Mouse (Mus musculus) lung, embryonic 16.5 days (tissue): ENCODE results near the gene Yap1. TPM values are rescaled to one million over a fixed set of nuclear protein-coding genes. Genes with fewer than 3 reads are reported as not detected.
"Not testable (repeated sequence)": the region's sequence is repeated elsewhere in the genome, so short reads cannot be mapped to it uniquely, and the experiment has no call there.

Source experiments
- ATAC-seq: fragments of 200-750 bp; cut with Nextera tagmentation; 2 replicates; pipeline ENCODE4 v1.8.0; 2017; ENCODE audit warnings: low read depth, mild to moderate bottlenecking, moderate library complexity
- H3K27ac ChIP-seq: fragments of 300-500 bp; sonication (generic); 2 replicates; pipeline ENCODE4 v1.5.1; 2014; ENCODE audit warnings: mild to moderate bottlenecking, control low read depth, low read length
- H3K27me3 ChIP-seq: fragments of 300-500 bp; sonication (generic); 2 replicates; pipeline ENCODE4 v1.6.1; 2014; ENCODE audit warnings: low read depth, low read length, mixed read lengths; ENCODE audit not compliant: control insufficient read depth, insufficient read depth
- H3K36me3 ChIP-seq: fragments of 300-500 bp; sonication (generic); 2 replicates; pipeline ENCODE4 v1.6.1; 2014; ENCODE audit warnings: low read length; ENCODE audit not compliant: control insufficient read depth, insufficient read depth
- H3K4me1 ChIP-seq: fragments of 300-500 bp; sonication (generic); replicated peaks from 2 replicates; pipeline ENCODE4 v1.6.1; 2014; ENCODE audit warnings: low read length, mixed read lengths; ENCODE audit not compliant: control insufficient read depth, insufficient read depth
- H3K4me2 ChIP-seq: fragments of 300-500 bp; sonication (generic); 2 replicates; pipeline ENCODE4 v1.6.1; 2014; ENCODE audit warnings: low read depth, low read length, control low read depth
- H3K4me3 ChIP-seq: fragments of 300-500 bp; sonication (generic); 2 replicates; pipeline ENCODE4 v1.5.1; 2014; ENCODE audit warnings: mild to moderate bottlenecking, low read length, control low read depth
- H3K9ac ChIP-seq: fragments of 300-500 bp; sonication (generic); 2 replicates; pipeline ENCODE4 v1.6.1; 2014; ENCODE audit warnings: low read length, control low read depth
- H3K9me3 ChIP-seq: fragments of 300-500 bp; sonication (generic); 2 replicates; pipeline ENCODE4 v1.6.1; 2016; ENCODE audit warnings: low read length; ENCODE audit not compliant: control insufficient read depth
- WGBS: fragments of 180-500 bp; shearing (Covaris S2); extraction: QIAGEN DNeasy Blood & Tissue Kit; methylation state at CpG from one replicate; pipeline ENCODE4 v1.1.7; 2014; 5-methylcytosine and 5-hydroxymethylcytosine counted together
- polyA plus RNA-seq: library from polyadenylated mRNA; unstranded; fragments of >200 nt; fragmentation: Nextera tagmentation; extraction: Ambion mirVana; gene quantifications from 2 replicates; pipeline ENCODE4 v1.2.1, GENCODE M21; 2015

The Yap1 gene
- polyA plus RNA-seq, 1 experiment from 2014 or later: 30.3 TPM

DNA sequence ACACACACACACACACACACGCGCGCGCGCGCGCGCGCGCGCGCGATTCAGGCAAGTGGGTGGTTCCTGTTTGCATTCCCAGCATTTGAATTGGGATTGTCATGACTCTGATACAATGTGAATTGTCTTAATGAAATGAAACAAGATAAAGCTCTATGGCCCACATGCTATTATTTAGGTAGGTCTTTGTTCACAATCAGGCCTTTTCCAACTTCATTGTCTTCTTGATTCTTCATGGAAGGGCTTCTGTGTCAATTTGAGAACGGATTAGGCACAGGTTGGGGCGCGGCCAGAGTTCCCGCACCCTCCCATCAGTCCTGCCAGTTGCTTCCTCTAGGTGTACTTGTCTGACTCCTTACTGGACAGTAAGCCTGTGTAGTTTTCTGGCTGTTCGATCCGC is 90.4 kb downstream of the Yap1 start:
- H3K9me3 ChIP-seq: no peaks in the 10 kb centered on the region
- ATAC-seq: no peak
- peaks cover 4% of the 10 kb centered on the region for H3K4me1 ChIP-seq
- H3K27ac ChIP-seq: 0 out of 2 replicates have a peak overlapping the region, but pooled peaks have one; percentile 24
- peak overlapping the region; percentile 32 for H3K4me3 ChIP-seq
- peak overlapping the region; percentile 47 for H3K9ac ChIP-seq
- no peaks in the 10 kb centered on the region for H3K27me3 ChIP-seq
- WGBS: 59% methylated on average over 19 of the region's 19 CpGs
- H3K36me3 ChIP-seq: no peaks in the 10 kb centered on the region
- peak overlapping the region; percentile 57 for H3K4me2 ChIP-seq

DNA sequence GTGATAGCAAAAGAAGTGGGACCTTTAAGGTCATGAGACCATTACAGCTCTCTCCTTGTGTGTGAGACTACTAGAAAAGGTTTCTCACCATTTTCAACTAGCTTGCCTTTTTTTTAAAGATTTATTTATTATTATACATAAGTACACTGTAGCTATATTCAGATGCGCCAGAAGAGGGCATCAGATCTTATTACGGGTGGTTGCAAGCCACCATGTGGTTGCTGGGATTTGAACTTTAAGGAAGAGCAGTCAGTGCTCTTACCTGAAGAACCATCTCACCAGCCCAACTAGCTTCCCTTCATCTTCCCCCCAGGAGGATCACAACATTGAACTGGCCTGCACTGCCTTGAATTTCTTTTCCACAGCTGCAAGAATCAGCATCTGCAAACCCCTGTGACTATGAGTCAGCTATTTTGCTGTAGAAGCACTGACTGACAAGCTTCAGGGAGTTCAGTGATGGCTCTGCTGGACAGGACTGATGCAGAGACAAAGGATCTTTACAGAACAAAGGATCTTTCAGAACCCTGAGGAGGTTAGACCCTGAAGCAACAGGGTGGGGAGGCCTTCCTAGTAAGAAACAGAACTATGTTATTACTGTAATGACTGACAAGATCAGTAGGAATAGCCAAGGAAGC is 96.9 kb downstream of the Yap1 start:
- 82% methylated on average over 2 of the region's 2 CpGs for WGBS
- Histone ChIP-seq H3K4me2 (no peak overlapping the region), H3K4me1 (peaks cover under 1% of the 10 kb centered on the region), H3K27me3 (no peaks in the 10 kb centered on the region), H3K9ac (no peak overlapping the region), H3K4me3 (no peak overlapping the region), H3K9me3 (no peaks in the 10 kb centered on the region), H3K27ac (no peak overlapping the region), H3K36me3 (no peaks in the 10 kb centered on the region)
- no peak for ATAC-seq

DNA sequence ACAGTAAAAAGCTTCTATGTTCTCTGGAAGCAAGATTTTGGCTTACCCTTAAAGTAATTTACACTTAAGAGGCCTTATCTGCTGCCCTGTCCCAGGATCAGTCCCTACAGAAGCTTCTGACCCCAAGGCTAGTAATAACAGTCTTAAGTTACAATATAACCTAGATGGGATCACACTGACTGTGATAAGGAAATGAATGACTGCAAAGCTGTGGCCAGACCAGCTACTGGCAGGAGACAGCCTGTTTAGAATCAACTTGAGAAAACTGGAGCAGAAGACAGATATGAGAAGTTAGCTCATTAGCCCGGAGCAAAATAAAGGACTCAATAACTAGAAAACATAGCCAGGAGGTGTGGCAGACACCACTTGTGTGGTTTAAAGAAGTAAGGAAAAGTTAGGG is 97.8 kb downstream of the Yap1 start:
- 46% methylated on average over 1 of the region's 1 CpGs for WGBS
- ATAC-seq: no peak

DNA sequence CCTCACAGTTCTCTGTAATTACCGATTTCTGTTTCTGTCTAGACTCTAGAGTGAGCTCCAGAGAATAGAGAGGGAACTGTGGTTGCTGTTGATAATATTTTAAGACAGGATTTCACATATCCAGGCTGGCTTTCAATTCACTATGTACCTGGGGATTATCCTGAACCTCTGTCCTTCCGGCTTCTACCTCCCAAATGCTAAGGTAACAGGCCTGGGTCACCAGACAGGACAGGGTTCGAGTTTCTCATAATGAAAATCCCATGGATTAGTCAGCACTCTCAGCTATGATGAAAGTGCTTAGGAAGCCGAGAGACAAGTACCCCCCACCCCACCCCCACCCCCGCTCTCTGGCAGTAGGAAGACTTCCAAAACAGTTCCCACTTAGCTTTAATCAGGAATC is 100.6 kb downstream of the Yap1 start:
- WGBS: 39% methylated on average over 5 of the region's 5 CpGs
- no peak overlapping the region for H3K9ac ChIP-seq
- no peaks in the 10 kb centered on the region for H3K36me3 ChIP-seq
- ATAC-seq: no peak
- H3K4me3 ChIP-seq: no peak overlapping the region
- H3K4me2 ChIP-seq: no peak overlapping the region
- no peaks in the 10 kb centered on the region for H3K9me3 ChIP-seq
- peak overlapping the region; percentile 53 for H3K27ac ChIP-seq
- peaks cover 8% of the 10 kb centered on the region for H3K4me1 ChIP-seq
- H3K27me3 ChIP-seq: no peaks in the 10 kb centered on the region

More for the DNA sequence above, 97.8 kb downstream of the Yap1 start:
- Histone ChIP-seq H3K27ac (no peak overlapping the region), H3K4me2 (no peak overlapping the region), H3K4me1 (peaks cover 8% of the 10 kb centered on the region), H3K9me3 (no peaks in the 10 kb centered on the region), H3K36me3 (no peaks in the 10 kb centered on the region), H3K4me3 (no peak overlapping the region), H3K27me3 (no peaks in the 10 kb centered on the region), H3K9ac (no peak overlapping the region)

DNA sequence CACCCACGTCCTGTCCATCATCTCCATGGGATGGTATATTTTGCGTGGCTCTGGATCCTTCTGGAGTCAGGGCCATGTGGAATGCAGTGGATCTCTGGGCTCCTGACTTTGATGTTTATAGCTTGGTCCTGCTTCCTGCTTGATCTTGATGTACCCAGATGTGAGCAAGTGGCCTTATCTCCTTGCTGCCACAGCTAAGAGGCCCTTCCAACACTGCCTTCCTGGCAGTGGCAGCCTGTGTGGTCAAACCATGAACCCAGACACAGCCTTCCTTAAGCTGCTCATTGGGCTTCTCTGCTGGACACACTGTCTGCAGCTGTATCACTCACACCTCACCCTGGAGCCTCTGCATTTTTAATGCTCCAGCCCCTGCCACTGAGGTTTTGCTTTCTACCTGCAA is 101.1 kb downstream of the Yap1 start:
- H3K9ac ChIP-seq: no peak overlapping the region
- no peak overlapping the region for H3K4me3 ChIP-seq
- H3K27ac ChIP-seq: peak overlapping the region; percentile 53
- H3K36me3 ChIP-seq: no peaks in the 10 kb centered on the region
- H3K9me3 ChIP-seq: no peaks in the 10 kb centered on the region
- H3K4me2 ChIP-seq: no peak overlapping the region
- 47% methylated on average over 2 of the region's 2 CpGs for WGBS
- 0 out of 2 replicates have a peak, but pooled peaks have one; percentile 11 for ATAC-seq
- no peaks in the 10 kb centered on the region for H3K27me3 ChIP-seq
- peaks cover 8% of the 10 kb centered on the region for H3K4me1 ChIP-seq

DNA sequence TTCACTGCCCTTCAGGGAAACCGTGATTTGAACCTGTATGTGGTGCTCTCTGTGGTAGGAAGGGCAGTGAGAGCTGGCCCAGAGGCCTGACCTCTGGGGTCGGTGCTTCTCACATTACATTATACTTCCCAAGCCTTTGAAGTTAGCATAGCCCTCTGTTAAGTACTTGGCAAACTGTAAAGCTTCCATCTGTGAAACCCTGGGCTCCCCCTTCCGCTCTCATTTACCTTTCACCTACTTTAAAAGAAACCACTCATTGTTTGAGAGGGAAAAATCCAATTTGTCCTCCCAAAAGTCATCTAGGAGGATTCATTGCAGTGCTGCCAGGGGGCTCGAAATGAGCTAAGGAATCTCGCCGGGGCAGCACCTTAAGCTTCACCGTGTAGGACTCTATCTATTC is 102.1 kb downstream of the Yap1 start:
- peak overlapping the region; percentile 18 for H3K27ac ChIP-seq
- H3K36me3 ChIP-seq: no peaks in the 10 kb centered on the region
- 20% methylated on average over 7 of the region's 7 CpGs for WGBS
- H3K4me1 ChIP-seq: peaks cover 8% of the 10 kb centered on the region
- no peaks in the 10 kb centered on the region for H3K9me3 ChIP-seq
- no peak overlapping the region for H3K9ac ChIP-seq
- H3K4me3 ChIP-seq: no peak overlapping the region
- ATAC-seq: peak; percentile 84
- no peaks in the 10 kb centered on the region for H3K27me3 ChIP-seq
- H3K4me2 ChIP-seq: 0 out of 2 replicates have a peak overlapping the region, but pooled peaks have one; percentile 1

DNA sequence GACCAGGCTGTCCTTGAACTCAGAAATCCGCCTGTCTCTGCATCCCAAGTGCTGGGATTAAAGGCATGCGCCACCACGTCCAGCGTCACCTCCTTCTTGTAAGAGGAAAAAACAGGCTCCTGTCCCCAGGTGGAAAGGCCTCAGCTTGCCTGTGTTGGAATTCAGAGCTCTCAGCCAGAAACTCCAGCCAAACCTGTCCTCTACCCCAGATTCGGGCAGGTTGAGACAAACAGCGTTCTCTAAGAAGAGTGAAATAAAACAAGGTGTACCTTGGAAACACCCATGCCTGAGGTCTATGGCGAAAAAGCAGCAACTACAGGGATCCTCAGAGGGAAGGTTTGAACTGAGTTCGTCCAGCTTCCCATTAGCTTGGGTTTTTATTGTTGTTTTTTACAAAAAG is 103.4 kb downstream of the Yap1 start:
- no peaks in the 10 kb centered on the region for H3K27me3 ChIP-seq
- 84% methylated on average over 8 of the region's 8 CpGs for WGBS

DNA sequence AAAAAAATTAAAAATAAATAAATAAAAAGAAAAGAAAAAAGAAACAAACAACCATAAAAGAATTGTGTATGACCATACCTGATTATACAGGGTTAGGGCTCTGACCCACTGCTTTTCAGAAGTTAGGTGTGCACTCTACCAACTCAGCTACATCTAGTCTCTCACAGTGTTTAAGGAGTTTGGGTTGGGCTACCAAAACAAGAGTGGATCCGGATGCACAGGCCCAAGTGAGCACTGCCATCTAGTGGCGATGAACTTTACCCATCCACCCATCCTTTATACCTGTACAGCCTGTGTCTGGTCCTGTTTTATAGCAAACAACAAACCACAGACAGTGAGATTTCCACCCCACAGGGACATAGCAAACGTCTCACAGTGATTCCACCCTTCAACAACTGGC is 106.9 kb downstream of the Yap1 start:
- ATAC-seq: peak; percentile 83
- H3K9ac ChIP-seq: no peak overlapping the region
- H3K27me3 ChIP-seq: no peaks in the 10 kb centered on the region
- H3K4me1 ChIP-seq: peaks cover 8% of the 10 kb centered on the region; the same call in 1 of the 2 replicates
- WGBS: 0% methylated on average over 3 of the region's 3 CpGs
- H3K36me3 ChIP-seq: no peaks in the 10 kb centered on the region
- no peak overlapping the region for H3K4me2 ChIP-seq
- H3K4me3 ChIP-seq: no peak overlapping the region
- no peak overlapping the region for H3K27ac ChIP-seq
- no peaks in the 10 kb centered on the region for H3K9me3 ChIP-seq

More for the DNA sequence above, 103.4 kb downstream of the Yap1 start:
- H3K9ac ChIP-seq: no peak overlapping the region
- ATAC-seq: no peak
- H3K36me3 ChIP-seq: no peaks in the 10 kb centered on the region
- no peaks in the 10 kb centered on the region for H3K9me3 ChIP-seq
- H3K4me3 ChIP-seq: no peak overlapping the region
- H3K4me1 ChIP-seq: peaks cover 8% of the 10 kb centered on the region
- no peak overlapping the region for H3K27ac ChIP-seq
- no peak overlapping the region for H3K4me2 ChIP-seq

DNA sequence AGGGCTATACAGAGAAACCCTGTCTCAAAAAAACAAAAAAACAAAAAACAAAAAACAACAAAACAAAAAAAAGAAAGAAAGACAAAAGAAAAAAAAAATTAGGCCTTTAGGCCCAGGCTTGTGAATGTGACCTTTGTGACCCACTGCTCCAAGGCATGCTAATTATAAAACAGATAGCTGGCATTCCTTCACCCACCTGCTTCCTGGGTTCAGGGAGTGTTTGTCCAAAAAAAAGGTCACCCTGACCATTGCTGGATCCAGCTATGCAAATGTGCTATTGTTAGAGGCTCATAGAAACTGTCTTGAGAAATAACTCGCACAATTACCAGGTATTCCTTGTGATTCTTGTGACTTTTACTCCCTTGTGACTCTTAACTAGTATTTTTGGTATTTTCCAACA is 112.6 kb downstream of the Yap1 start:
- not testable (repeated sequence) for H3K4me3 ChIP-seq, H3K36me3 ChIP-seq, H3K9me3 ChIP-seq, ATAC-seq, H3K4me2 ChIP-seq, H3K27ac ChIP-seq, H3K9ac ChIP-seq, H3K27me3 ChIP-seq, H3K4me1 ChIP-seq
- 97% methylated on average over 1 of the region's 1 CpGs for WGBS
